Mouse (Mus musculus) cortical plate, adult 2 months (tissue): Measurements from ENCODE around the gene Ajap1.

Experiments used
- CTCF ChIP-seq: fragments of 200-500 bp; IDR thresholded peaks from 2 replicates; pipeline ENCODE4 v1.5.1; 2011; ENCODE audit warnings: mild to moderate bottlenecking, control low read depth, low read length; ENCODE audit not compliant: insufficient read depth; ENCODE audit errors: extremely low read depth
- POLR2A ChIP-seq: fragments of 200-500 bp; IDR thresholded peaks from 2 replicates; pipeline ENCODE4 v1.6.1; 2011; ENCODE audit warnings: mild to moderate bottlenecking, low read length, control low read depth; ENCODE audit not compliant: insufficient read depth; ENCODE audit errors: extremely low read depth

- no peak for TF ChIP-seq CTCF
- no peak for TF ChIP-seq POLR2A
Observed at GRCm38 (mm10) chr4:153514071-153514470, 31.5 kb upstream of the Ajap1 start.
